ENCODE assay signal across 17 mouse cellular contexts in genomic region chr4:141024052-141024451, GRCm38 (mm10). TPM values are rescaled to one million over a fixed set of nuclear protein-coding genes. Genes with fewer than 3 reads are reported as not detected.
DNase-seq lines count a peak whose midpoint lies in the region; ATAC-seq and TF ChIP-seq lines count a peak whose summit lies in the region.
"Had no signal": no experiment of that assay in that cellular context is flagged by ENCODE, and none has a peak within 500 bp of the region (broad histone marks: within the 10 kb centered on the region; RNA-seq: fewer than 3 reads in every experiment).

No protein-coding gene starts in this region.

- no peaks in the 10 kb centered on the region for H3K27me3 ChIP-seq in heart, embryonic 15.5 days
- no peaks in the 10 kb centered on the region for H3K27me3 ChIP-seq in heart, adult 2 months (ENCODE audit: control insufficient read depth, insufficient read depth, low read length)
- no peaks in the 10 kb centered on the region for H3K27me3 ChIP-seq in limb, embryonic 12.5 days
- H3K27me3 ChIP-seq in limb, embryonic 10.5 days (ENCODE audit: low read depth, poor library complexity, severe bottlenecking), result no peaks in the 10 kb centered on the region
- H3K27me3 ChIP-seq in forebrain, embryonic 13.5 days, result no peaks in the 10 kb centered on the region
- H3K27me3 ChIP-seq: midbrain, embryonic 12.5 days had no signal

- WGBS in heart, embryonic 15.5 days, result 52% methylated on average over 9 of the region's 9 CpGs
- 45% methylated on average over 9 of the region's 9 CpGs for WGBS in heart, adult 2 months
- WGBS in limb, embryonic 12.5 days, result 71% methylated on average over 9 of the region's 9 CpGs
- 84% methylated on average over 9 of the region's 9 CpGs for WGBS in limb, embryonic 10.5 days
- WGBS in forebrain, embryonic 13.5 days, result 81% methylated on average over 9 of the region's 9 CpGs

- no peak overlapping the region for H3K4me2 ChIP-seq in heart, embryonic 15.5 days
- no peak overlapping the region for H3K4me2 ChIP-seq in limb, embryonic 12.5 days
- no peak overlapping the region for H3K4me2 ChIP-seq in forebrain, embryonic 13.5 days
- H3K4me2 ChIP-seq: midbrain, embryonic 12.5 days had no signal

- intact Hi-C loops in heart, adult 2 months (cut with DNase I), result loop anchor here (10.0 kb wide), 1 partner anchor 299 kb away; no protein-coding TSS in a partner anchor

- no peak for TF ChIP-seq EP300 in heart, adult 2 months (IDR thresholded peaks at IDR 0.05; ENCODE audit: insufficient read depth, low read depth, low read length)

- H3K9me3 ChIP-seq in heart, embryonic 15.5 days (replicated peaks), result no peaks in the 10 kb centered on the region
- H3K9me3 ChIP-seq in limb, embryonic 12.5 days, result no peaks in the 10 kb centered on the region
- H3K9me3 ChIP-seq in limb, embryonic 10.5 days (replicated peaks), result no peaks in the 10 kb centered on the region
- H3K9me3 ChIP-seq in forebrain, embryonic 13.5 days (replicated peaks), result no peaks in the 10 kb centered on the region
- H3K9me3 ChIP-seq: midbrain, embryonic 12.5 days had no signal

- no peaks in the 10 kb centered on the region for H3K36me3 ChIP-seq in heart, embryonic 15.5 days
- H3K36me3 ChIP-seq in heart, adult 2 months (ENCODE audit: control insufficient read depth, insufficient read depth, low read length), result no peaks in the 10 kb centered on the region
- peaks cover 61% of the 10 kb centered on the region for H3K36me3 ChIP-seq in limb, embryonic 12.5 days
- H3K36me3 ChIP-seq in limb, embryonic 10.5 days, result peaks cover 82% of the 10 kb centered on the region
- H3K36me3 ChIP-seq in forebrain, embryonic 13.5 days (ENCODE audit: poor library complexity, severe bottlenecking), result peaks cover 76% of the 10 kb centered on the region

- DNase-seq in heart, adult 2 months, result no peak
- no peak for DNase-seq in limb, embryonic 10.5 days (ENCODE audit: low spot score)
- peak; percentile 53 for DNase-seq in lung, postnatal 10 days
- peak; percentile 58 for DNase-seq in telencephalon, adult 2 months (ENCODE audit: low read depth, low spot score)
- DNase-seq: heart, postnatal 36 days; kidney, adult 9 months had no signal

- no peaks in the 10 kb centered on the region for H3K79me2 ChIP-seq in heart, adult 2 months (replicated peaks; ENCODE audit: control insufficient read depth, insufficient read depth, low read length)

- peak overlapping the region; percentile 20; the same call in 1 of the 2 replicates for H3K27ac ChIP-seq in heart, embryonic 15.5 days
- H3K27ac ChIP-seq in heart, adult 2 months, result no peak overlapping the region
- H3K27ac ChIP-seq in limb, embryonic 12.5 days, result 0 out of 2 replicates have a peak overlapping the region, but pooled peaks have one; percentile 36
- H3K27ac ChIP-seq in limb, embryonic 10.5 days, result no peak overlapping the region
- H3K27ac ChIP-seq in forebrain, embryonic 13.5 days, result no peak overlapping the region
- H3K27ac ChIP-seq: macrophage; midbrain, embryonic 12.5 days had no signal

- no peak for ATAC-seq in heart, embryonic 15.5 days (replicated peaks; ENCODE audit: insufficient number of reproducible peaks, insufficient read depth, low FRiP score, low read depth)
- no peak for ATAC-seq in limb, embryonic 12.5 days (ENCODE audit: insufficient number of reproducible peaks, insufficient read depth, low FRiP score, low TSS enrichment, low read depth)
- ATAC-seq in forebrain, embryonic 13.5 days, result no peak
- ATAC-seq: activated CD4-positive, CD25-positive, alpha-beta regulatory T cell, adult 4 months; forebrain, embryonic 14.5 days; hindbrain, embryonic 16.5 days had no signal

- peaks cover 38% of the 10 kb centered on the region for H3K4me1 ChIP-seq in heart, embryonic 15.5 days (replicated peaks)
- peaks cover 9% of the 10 kb centered on the region for H3K4me1 ChIP-seq in heart, adult 2 months (ENCODE audit: control insufficient read depth, insufficient read depth, low read length)
- peaks cover 33% of the 10 kb centered on the region for H3K4me1 ChIP-seq in limb, embryonic 12.5 days (replicated peaks)
- peaks cover 35% of the 10 kb centered on the region for H3K4me1 ChIP-seq in limb, embryonic 10.5 days
- H3K4me1 ChIP-seq in forebrain, embryonic 13.5 days, result peaks cover 35% of the 10 kb centered on the region

- no peak overlapping the region for H3K4me3 ChIP-seq in heart, embryonic 15.5 days
- H3K4me3 ChIP-seq in heart, adult 2 months, result no peak overlapping the region
- H3K4me3 ChIP-seq in limb, embryonic 12.5 days (replicated peaks), result no peak overlapping the region
- H3K4me3 ChIP-seq in limb, embryonic 10.5 days, result no peak overlapping the region
- H3K4me3 ChIP-seq in forebrain, embryonic 13.5 days, result no peak overlapping the region
- H3K4me3 ChIP-seq: midbrain, embryonic 12.5 days; myocyte had no signal

- TF ChIP-seq CTCF in heart, adult 2 months (IDR thresholded peaks at IDR 0.05), result no peak

- H3K9ac ChIP-seq in heart, embryonic 15.5 days, result no peak overlapping the region
- H3K9ac ChIP-seq in heart, adult 2 months (ENCODE audit: low read depth, low read length), result no peak overlapping the region
- H3K9ac ChIP-seq in limb, embryonic 12.5 days (replicated peaks), result no peak overlapping the region
- H3K9ac ChIP-seq in forebrain, embryonic 13.5 days, result no peak overlapping the region
- H3K9ac ChIP-seq: midbrain, embryonic 12.5 days had no signal

- no peak for TF ChIP-seq POLR2A in heart, adult 2 months (IDR thresholded peaks at IDR 0.05; ENCODE audit: insufficient read depth, low read depth, low read length)

RNA-seq across cellular contexts. Expression of gene Mfap2, which starts 13.8 kb away (rescaled TPM):
- polyA plus RNA-seq in heart, embryonic 15.5 days (2015; fragmentation: Nextera tagmentation; extraction: Ambion mirVana), result 237 and 341 TPM in 2 replicates
- total RNA-seq in heart, adult 2 months (2021), result 1 to 10 TPM; 3.1 TPM
- 12.2 and 17.6 TPM in 2 replicates for polyA plus RNA-seq in heart, adult 2 months (2012; rRNA removed)
- polyA plus RNA-seq in limb, embryonic 12.5 days (2016; fragmentation: Nextera tagmentation; extraction: Ambion mirVana), result 512 and 562 TPM in 2 replicates
- 444 and 521 TPM in 2 replicates for polyA plus RNA-seq in limb, embryonic 10.5 days (2016; fragmentation: Nextera tagmentation; extraction: Ambion mirVana)
- polyA plus RNA-seq in forebrain, embryonic 13.5 days (2015; fragmentation: Nextera tagmentation; extraction: Ambion mirVana), result 253 and 270 TPM in 2 replicates
- total RNA-seq: common myeloid progenitor, adult 5-6 weeks; granulocyte monocyte progenitor cell, adult 5-6 weeks had no signal
- polyA plus RNA-seq: activated CD4-positive, CD25-positive, alpha-beta regulatory T cell, adult 4 months; macrophage had no signal

RNA-seq across cellular contexts. Expression of gene Crocc, which starts 36.3 kb away (rescaled TPM):
- polyA plus RNA-seq in heart, embryonic 15.5 days (2015; fragmentation: Nextera tagmentation; extraction: Ambion mirVana), result 3.4 and 4.7 TPM in 2 replicates
- 1 to 10 TPM; 4.6 to 4.9 TPM for total RNA-seq in heart, adult 2 months (2021)
- polyA plus RNA-seq in heart, adult 2 months (2012; rRNA removed), result 5.1 and 8.1 TPM in 2 replicates
- 11.1 and 13.2 TPM in 2 replicates for polyA plus RNA-seq in limb, embryonic 12.5 days (2016; fragmentation: Nextera tagmentation; extraction: Ambion mirVana)
- 10.6 and 11.4 TPM in 2 replicates for polyA plus RNA-seq in limb, embryonic 10.5 days (2016; fragmentation: Nextera tagmentation; extraction: Ambion mirVana)
- 7.4 and 7.7 TPM in 2 replicates for polyA plus RNA-seq in forebrain, embryonic 13.5 days (2015; fragmentation: Nextera tagmentation; extraction: Ambion mirVana)

RNA-seq across cellular contexts. Expression of gene Atp13a2, which starts 37.4 kb away (rescaled TPM):
- polyA plus RNA-seq in heart, embryonic 15.5 days (2015; fragmentation: Nextera tagmentation; extraction: Ambion mirVana), result 23.4 and 38.8 TPM in 2 replicates
- 10 to 100 TPM; 15.1 to 17.7 TPM for total RNA-seq in heart, adult 2 months (2021)
- polyA plus RNA-seq in heart, adult 2 months (2012; rRNA removed), result 30.4 and 34.8 TPM in 2 replicates
- polyA plus RNA-seq in limb, embryonic 12.5 days (2016; fragmentation: Nextera tagmentation; extraction: Ambion mirVana), result 44.1 and 46.0 TPM in 2 replicates
- 33.9 and 44.0 TPM in 2 replicates for polyA plus RNA-seq in limb, embryonic 10.5 days (2016; fragmentation: Nextera tagmentation; extraction: Ambion mirVana)
- 76.9 and 85.9 TPM in 2 replicates for polyA plus RNA-seq in forebrain, embryonic 13.5 days (2015; fragmentation: Nextera tagmentation; extraction: Ambion mirVana)

RNA-seq across cellular contexts. Expression of gene Necap2, which starts 54.1 kb away (rescaled TPM):
- 38.6 and 52.4 TPM in 2 replicates for polyA plus RNA-seq in heart, embryonic 15.5 days (2015; fragmentation: Nextera tagmentation; extraction: Ambion mirVana)
- total RNA-seq in heart, adult 2 months (2021), result 10 to 100 TPM; 13.9 to 14.9 TPM
- 21.2 and 24.5 TPM in 2 replicates for polyA plus RNA-seq in heart, adult 2 months (2012; rRNA removed)
- polyA plus RNA-seq in limb, embryonic 12.5 days (2016; fragmentation: Nextera tagmentation; extraction: Ambion mirVana), result 87.1 and 87.7 TPM in 2 replicates
- 67.9 and 82.8 TPM in 2 replicates for polyA plus RNA-seq in limb, embryonic 10.5 days (2016; fragmentation: Nextera tagmentation; extraction: Ambion mirVana)
- 44.9 and 48.0 TPM in 2 replicates for polyA plus RNA-seq in forebrain, embryonic 13.5 days (2015; fragmentation: Nextera tagmentation; extraction: Ambion mirVana)

Comparison
In these comparisons a context has a peak if more than half of its experiments do, and no peak if none do; other contexts are left out.
1. H3K27ac ChIP-seq: peak in heart, embryonic 15.5 days (single experiment) and limb, embryonic 12.5 days (single experiment); none in heart, adult 2 months (single experiment), limb, embryonic 10.5 days (single experiment) and forebrain, embryonic 13.5 days (single experiment).
2. RNA of gene Mfap2, which starts 13.8 kb away (polyA plus RNA-seq): 444 to 521 TPM in limb, embryonic 10.5 days, 512 to 562 TPM in limb, embryonic 12.5 days, 253 to 270 TPM in forebrain, embryonic 13.5 days and 237 to 341 TPM in heart, embryonic 15.5 days; 12.2 to 17.6 TPM in heart, adult 2 months; every median in the first group is over 10 times any median in the second.
3. DNase-seq: peak in lung, postnatal 10 days (single experiment) and telencephalon, adult 2 months (single experiment); none in heart, adult 2 months (0 of 2) and limb, embryonic 10.5 days (single experiment).